Mouse (Mus musculus): ENCODE measurements around the gene Yes1. TPM values are rescaled to one million over a fixed set of nuclear protein-coding genes. Genes with fewer than 3 reads are reported as not detected.
"Not testable (repeated sequence)": the region's sequence is repeated elsewhere in the genome, so short reads cannot be mapped to it uniquely, and the experiment has no call there.

Yes1 gene
- polyA plus RNA-seq, 1 experiment, result 2.5 TPM

DNA sequence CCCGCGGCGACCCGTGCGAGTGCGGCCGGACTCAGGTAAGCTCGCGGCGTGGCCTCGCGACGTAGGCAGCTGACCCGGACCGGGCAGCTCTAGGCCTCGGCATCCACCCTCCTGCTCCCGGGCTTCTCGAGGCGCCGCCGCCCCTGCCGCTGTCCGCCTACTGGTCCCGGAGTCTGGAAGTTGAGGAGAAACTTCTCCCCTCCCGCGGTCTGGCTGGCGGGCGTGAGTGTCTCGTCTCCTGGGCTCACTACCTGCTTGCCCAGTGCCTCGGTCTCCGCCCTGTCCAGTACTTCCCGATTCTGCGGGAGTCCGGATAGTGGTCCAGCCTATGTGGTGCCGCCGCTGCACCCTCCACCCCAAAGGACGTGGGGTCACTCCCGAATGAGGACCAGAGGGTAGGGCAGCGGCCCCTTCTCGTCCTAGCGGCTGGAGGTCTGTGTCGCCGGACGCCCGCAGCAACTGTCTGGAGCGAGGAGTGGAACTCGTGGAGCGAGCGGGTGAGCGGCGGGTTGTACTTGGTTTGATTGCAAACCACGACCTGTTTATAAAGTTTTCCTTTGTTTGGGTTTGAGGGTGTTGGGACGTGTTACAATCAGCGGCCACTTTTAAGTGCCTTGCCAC is 480 bp downstream of the Yes1 start:
- no peaks in the 10 kb centered on the region for H3K27me3 ChIP-seq (ENCODE audit: control insufficient read depth, insufficient read depth, insufficient read length)
- peak overlapping the region; percentile 70 for H3ac ChIP-seq (ENCODE audit: control insufficient read depth, insufficient read length, low read depth)
- TF ChIP-seq MAX (IDR thresholded peaks at IDR 0.05) (no peak), CEBPB (IDR thresholded peaks at IDR 0.05; ENCODE audit: low read depth) (no peak), MYOG (IDR thresholded peaks at IDR 0.05; ENCODE audit: control insufficient read depth, extremely low read depth, insufficient read length) (no peak), USF1 (IDR thresholded peaks at IDR 0.05; ENCODE audit: low read depth) (no peak), MYOD1 (IDR thresholded peaks at IDR 0.05; ENCODE audit: control insufficient read depth, insufficient read length, low read depth) (no peak), CTCF (IDR thresholded peaks at IDR 0.05; ENCODE audit: control insufficient read depth, insufficient read depth, insufficient read length) (no peak), FOSL1 (IDR thresholded peaks at IDR 0.05; ENCODE audit: insufficient read depth, low read length, poor library complexity, severe bottlenecking) (no peak)
- H3K4me3 ChIP-seq (ENCODE audit: insufficient read depth, poor library complexity, severe bottlenecking), result peak overlapping the region; percentile 71
- H3K36me3 ChIP-seq (ENCODE audit: control insufficient read depth, insufficient read depth), result no peaks in the 10 kb centered on the region
- peaks cover 29% of the 10 kb centered on the region for H3K79me2 ChIP-seq (ENCODE audit: control insufficient read depth, insufficient read depth)
- H3K79me3 ChIP-seq (ENCODE audit: low read depth), result peaks cover 8% of the 10 kb centered on the region

DNA sequence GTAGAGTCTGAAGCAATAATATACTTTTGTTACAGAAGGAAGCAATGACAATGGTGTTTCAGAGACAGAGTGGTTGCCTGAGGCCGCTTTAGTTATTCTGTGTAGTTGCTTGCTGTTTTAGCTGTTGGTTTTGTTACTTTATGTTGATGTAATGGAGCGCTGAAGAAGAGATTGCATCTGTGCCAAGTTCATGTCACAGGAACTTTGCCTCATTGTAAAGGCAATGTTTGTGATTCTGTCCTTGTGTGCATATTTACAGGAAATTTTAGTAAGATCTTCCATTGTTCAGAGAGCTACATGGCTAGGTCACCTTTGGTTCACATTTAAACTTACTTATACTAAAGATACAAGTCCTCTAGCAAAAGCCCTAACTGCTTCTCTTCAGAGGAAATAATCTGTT is 3.3 kb downstream of the Yes1 start:
- peaks cover 13% of the 10 kb centered on the region for H3K79me3 ChIP-seq (ENCODE audit: low read depth)
- TF ChIP-seq CEBPB (IDR thresholded peaks at IDR 0.05; ENCODE audit: low read depth) (no peak), CTCF (IDR thresholded peaks at IDR 0.05; ENCODE audit: control insufficient read depth, insufficient read depth, insufficient read length) (no peak), MAX (IDR thresholded peaks at IDR 0.05) (no peak), MYOG (IDR thresholded peaks at IDR 0.05; ENCODE audit: control insufficient read depth, extremely low read depth, insufficient read length) (no peak), MYOD1 (IDR thresholded peaks at IDR 0.05; ENCODE audit: control insufficient read depth, insufficient read length, low read depth) (no peak), FOSL1 (IDR thresholded peaks at IDR 0.05; ENCODE audit: insufficient read depth, low read length, poor library complexity, severe bottlenecking) (no peak)
- peaks cover 46% of the 10 kb centered on the region for H3K79me2 ChIP-seq (ENCODE audit: control insufficient read depth, insufficient read depth)
- no peaks in the 10 kb centered on the region for H3K27me3 ChIP-seq (ENCODE audit: control insufficient read depth, insufficient read depth, insufficient read length)
- H3K4me3 ChIP-seq (ENCODE audit: insufficient read depth, poor library complexity, severe bottlenecking), result no peak overlapping the region
- H3K36me3 ChIP-seq (ENCODE audit: control insufficient read depth, insufficient read depth), result no peaks in the 10 kb centered on the region
- H3ac ChIP-seq (ENCODE audit: control insufficient read depth, insufficient read length, low read depth), result no peak overlapping the region

DNA sequence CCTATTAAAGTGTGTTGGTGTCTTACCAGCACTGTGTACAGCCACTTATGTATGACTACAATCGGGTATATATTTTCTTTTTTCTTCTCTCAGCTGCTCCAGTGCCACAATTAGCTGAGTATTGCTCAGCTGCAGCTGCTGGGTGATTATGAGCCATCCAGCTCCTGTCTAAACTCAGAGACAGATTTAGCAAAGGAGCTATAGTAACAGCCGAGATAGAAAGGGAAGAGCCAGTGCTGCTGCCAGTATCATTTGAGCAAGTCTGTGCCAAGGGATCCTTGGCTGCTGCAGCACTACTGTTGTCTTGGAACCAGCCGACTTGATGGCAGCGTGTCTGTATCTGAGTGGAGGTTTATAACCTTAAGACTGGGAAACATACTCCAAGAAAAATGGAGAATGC is 3.7 kb downstream of the Yes1 start:
- Histone ChIP-seq H3K79me2 (ENCODE audit: control insufficient read depth, insufficient read depth) (peaks cover 48% of the 10 kb centered on the region), H3K36me3 (ENCODE audit: control insufficient read depth, insufficient read depth) (no peaks in the 10 kb centered on the region), H3ac (ENCODE audit: control insufficient read depth, insufficient read length, low read depth) (no peak overlapping the region), H3K4me3 (ENCODE audit: insufficient read depth, poor library complexity, severe bottlenecking) (no peak overlapping the region), H3K27me3 (ENCODE audit: control insufficient read depth, insufficient read depth, insufficient read length) (no peaks in the 10 kb centered on the region), H3K79me3 (ENCODE audit: low read depth) (peaks cover 13% of the 10 kb centered on the region)
- TF ChIP-seq MYOD1 (IDR thresholded peaks at IDR 0.05; ENCODE audit: control insufficient read depth, insufficient read length, low read depth) (no peak), MAX (IDR thresholded peaks at IDR 0.05) (no peak), USF1 (IDR thresholded peaks at IDR 0.05; ENCODE audit: low read depth) (no peak), MYOG (IDR thresholded peaks at IDR 0.05; ENCODE audit: control insufficient read depth, extremely low read depth, insufficient read length) (no peak), CEBPB (IDR thresholded peaks at IDR 0.05; ENCODE audit: low read depth) (no peak), FOSL1 (IDR thresholded peaks at IDR 0.05; ENCODE audit: insufficient read depth, low read length, poor library complexity, severe bottlenecking) (no peak), CTCF (IDR thresholded peaks at IDR 0.05; ENCODE audit: control insufficient read depth, insufficient read depth, insufficient read length) (no peak)

DNA sequence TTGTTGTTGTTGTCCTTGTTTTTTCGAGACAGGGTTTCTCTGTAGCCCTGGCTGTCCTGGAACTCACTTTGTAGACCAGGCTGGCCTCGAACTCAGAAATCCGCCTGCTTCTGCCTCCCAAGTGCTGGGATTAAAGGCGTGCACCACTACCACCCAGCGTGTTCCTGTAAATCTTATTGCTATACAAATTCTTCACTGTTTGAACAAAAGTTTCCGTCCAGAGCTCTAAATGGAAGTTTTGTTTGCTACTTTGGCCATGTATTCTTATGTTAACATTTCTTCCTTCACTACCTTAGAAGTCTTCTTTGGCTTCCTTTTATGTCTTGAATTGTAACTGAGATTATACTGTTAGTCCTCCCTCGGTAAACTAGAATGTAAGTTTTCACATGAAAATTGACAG is 5.5 kb downstream of the Yes1 start:
- not testable (repeated sequence) for H3K27me3 ChIP-seq (ENCODE audit: control insufficient read depth, insufficient read depth, insufficient read length); H3K4me3 ChIP-seq (ENCODE audit: insufficient read depth, poor library complexity, severe bottlenecking); H3K36me3 ChIP-seq (ENCODE audit: control insufficient read depth, insufficient read depth); H3ac ChIP-seq (ENCODE audit: control insufficient read depth, insufficient read length, low read depth)
- H3K79me2 ChIP-seq (ENCODE audit: control insufficient read depth, insufficient read depth), result peaks cover 45% of the 10 kb centered on the region
- peaks cover 22% of the 10 kb centered on the region for H3K79me3 ChIP-seq (ENCODE audit: low read depth)

DNA sequence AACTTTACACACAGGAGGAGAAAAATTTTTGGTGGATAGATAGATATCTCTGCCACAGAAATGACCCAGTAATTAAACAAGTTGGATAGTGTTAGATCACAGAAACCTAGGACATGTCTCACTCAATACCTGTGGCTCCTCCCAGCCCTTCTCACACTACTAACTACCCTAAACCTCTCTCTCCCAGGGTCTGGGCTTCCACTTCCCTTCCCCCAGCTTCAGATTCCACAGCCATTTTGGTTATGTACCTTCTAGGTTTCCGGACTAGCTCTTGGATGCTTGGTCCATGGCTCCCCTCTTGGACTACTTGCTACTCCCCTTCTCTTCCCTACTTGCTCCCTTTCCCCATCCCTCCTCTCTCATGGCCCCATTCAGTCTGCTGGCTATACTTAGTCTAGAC is 6.9 kb downstream of the Yes1 start:
- Histone ChIP-seq H3K79me2 (ENCODE audit: control insufficient read depth, insufficient read depth) (peaks cover 34% of the 10 kb centered on the region), H3K79me3 (ENCODE audit: low read depth) (peaks cover 17% of the 10 kb centered on the region), H3K4me3 (ENCODE audit: insufficient read depth, poor library complexity, severe bottlenecking) (no peak overlapping the region), H3K36me3 (ENCODE audit: control insufficient read depth, insufficient read depth) (no peaks in the 10 kb centered on the region), H3K27me3 (ENCODE audit: control insufficient read depth, insufficient read depth, insufficient read length) (no peaks in the 10 kb centered on the region), H3ac (ENCODE audit: control insufficient read depth, insufficient read length, low read depth) (no peak overlapping the region)
- TF ChIP-seq MYOD1 (IDR thresholded peaks at IDR 0.05; ENCODE audit: control insufficient read depth, insufficient read length, low read depth) (no peak), CEBPB (IDR thresholded peaks at IDR 0.05; ENCODE audit: low read depth) (no peak), FOSL1 (IDR thresholded peaks at IDR 0.05; ENCODE audit: insufficient read depth, low read length, poor library complexity, severe bottlenecking) (no peak), MYOG (IDR thresholded peaks at IDR 0.05; ENCODE audit: control insufficient read depth, extremely low read depth, insufficient read length) (no peak), USF1 (IDR thresholded peaks at IDR 0.05; ENCODE audit: low read depth) (no peak), CTCF (IDR thresholded peaks at IDR 0.05; ENCODE audit: control insufficient read depth, insufficient read depth, insufficient read length) (no peak), MAX (IDR thresholded peaks at IDR 0.05) (no peak)

DNA sequence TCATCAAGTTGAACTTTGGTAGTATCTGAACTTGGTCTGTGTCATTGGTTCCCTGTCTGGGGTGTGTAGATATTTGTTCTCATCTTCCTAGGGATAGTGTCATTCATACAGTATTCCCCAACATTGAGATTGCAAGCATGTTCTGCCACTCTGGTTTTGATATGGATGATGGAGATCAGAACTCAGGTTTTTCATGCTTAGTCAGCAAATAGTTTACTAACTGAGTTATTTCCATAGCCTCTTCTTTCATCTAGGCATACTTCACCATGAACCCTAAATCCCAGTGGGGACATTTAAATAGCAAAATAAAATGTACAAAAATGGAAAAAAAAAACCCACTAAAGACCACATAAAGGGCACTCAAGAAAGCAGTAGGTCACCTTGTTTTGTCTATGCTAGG is 12.7 kb downstream of the Yes1 start:
- TF ChIP-seq MYOD1 (IDR thresholded peaks at IDR 0.05; ENCODE audit: control insufficient read depth, insufficient read length, low read depth), result no peak
- no peak for TF ChIP-seq CEBPB (IDR thresholded peaks at IDR 0.05; ENCODE audit: low read depth)
- no peak for TF ChIP-seq MAX (IDR thresholded peaks at IDR 0.05)
- TF ChIP-seq FOSL1 (IDR thresholded peaks at IDR 0.05; ENCODE audit: insufficient read depth, low read length, poor library complexity, severe bottlenecking), result no peak
- no peak for TF ChIP-seq MYOG (IDR thresholded peaks at IDR 0.05; ENCODE audit: control insufficient read depth, extremely low read depth, insufficient read length)
- no peak for TF ChIP-seq USF1 (IDR thresholded peaks at IDR 0.05; ENCODE audit: low read depth)
- TF ChIP-seq CTCF (IDR thresholded peaks at IDR 0.05; ENCODE audit: control insufficient read depth, insufficient read depth, insufficient read length), result no peak
- Histone ChIP-seq H3K36me3 (ENCODE audit: control insufficient read depth, insufficient read depth) (no peaks in the 10 kb centered on the region), H3K4me3 (ENCODE audit: insufficient read depth, poor library complexity, severe bottlenecking) (no peak overlapping the region), H3K27me3 (ENCODE audit: control insufficient read depth, insufficient read depth, insufficient read length) (no peaks in the 10 kb centered on the region), H3K79me3 (ENCODE audit: low read depth) (peaks cover 12% of the 10 kb centered on the region), H3K79me2 (ENCODE audit: control insufficient read depth, insufficient read depth) (peaks cover 19% of the 10 kb centered on the region), H3ac (ENCODE audit: control insufficient read depth, insufficient read length, low read depth) (no peak overlapping the region)

Measured in C2C12 (cell line).